Mouse (Mus musculus) thymus, adult 2 months (tissue): ENCODE results near the gene Lcp2. TPM values are rescaled to one million over a fixed set of nuclear protein-coding genes. Genes with fewer than 3 reads are reported as not detected.

ENCODE experiments used
- DNase-seq: peaks from one replicate; pipeline ENCODE4 v3.0.0; 2021
- H3K27ac ChIP-seq: fragments of 200-500 bp; 2 replicates; pipeline ENCODE4 v1.5.1; 2012; ENCODE audit warnings: low read length, control low read depth; ENCODE audit not compliant: control insufficient read depth, insufficient read depth
- H3K27me3 ChIP-seq: fragments of 200-500 bp; 2 replicates; pipeline ENCODE4 v1.6.1; 2012; ENCODE audit warnings: mild to moderate bottlenecking, low read length, moderate library complexity, mixed read lengths; ENCODE audit not compliant: control insufficient read depth, insufficient read depth
- H3K36me3 ChIP-seq: fragments of 200-500 bp; 2 replicates; pipeline ENCODE4 v1.6.1; 2012; ENCODE audit warnings: mild to moderate bottlenecking, low read length, moderate library complexity; ENCODE audit not compliant: control insufficient read depth, insufficient read depth
- H3K4me1 ChIP-seq: fragments of 200-500 bp; replicated peaks from 2 replicates; pipeline ENCODE4 v1.6.1; 2012; ENCODE audit warnings: low read length; ENCODE audit not compliant: control insufficient read depth, insufficient read depth
- H3K4me3 ChIP-seq: fragments of 200-500 bp; 2 replicates; pipeline ENCODE4 v1.5.1; 2012; ENCODE audit warnings: mild to moderate bottlenecking, low read length, control low read depth, moderate library complexity; ENCODE audit not compliant: control insufficient read depth, insufficient read depth
- CTCF ChIP-seq: fragments of 200-500 bp; IDR thresholded peaks from 2 replicates; pipeline ENCODE4 v1.5.1; 2012; ENCODE audit warnings: mild to moderate bottlenecking, control low read depth, low read length, moderate library complexity, borderline replicate concordance; ENCODE audit not compliant: control insufficient read depth, poor library complexity, insufficient read depth; ENCODE audit errors: extremely low read depth
- POLR2A ChIP-seq: fragments of 200-500 bp; IDR thresholded peaks from 2 replicates; pipeline ENCODE4 v1.6.1; 2012; ENCODE audit warnings: mild to moderate bottlenecking, low read length, control low read depth, moderate library complexity; ENCODE audit not compliant: control insufficient read depth, poor library complexity, insufficient read depth; ENCODE audit errors: extremely low read depth
- WGBS: fragments of 180-500 bp; shearing (Covaris S2); methylation state at CpG from one replicate; pipeline ENCODE4 v1.1.7; 2018; 5-methylcytosine and 5-hydroxymethylcytosine counted together
- polyA plus RNA-seq: library from polyadenylated mRNA; depleted of rRNA; stranded (reverse); fragments of >200 nt; gene quantifications from 2 replicates; pipeline ENCODE4 v1.2.3, GENCODE M21; 2012

Lcp2 gene
- polyA plus RNA-seq, 1 experiment = 153 TPM

GRCm38 (mm10) chr11:34008214-34008613 is 38.5 kb upstream of the Lcp2 start:
- peak overlapping the region; percentile 99 for H3K27ac ChIP-seq
- no peaks in the 10 kb centered on the region for H3K36me3 ChIP-seq
- peak overlapping the region; percentile 55 for H3K4me3 ChIP-seq
- peaks cover 34% of the 10 kb centered on the region for H3K4me1 ChIP-seq
- 6% methylated on average over 11 of the region's 11 CpGs for WGBS
- peak; percentile 64 for DNase-seq
- TF ChIP-seq POLR2A = peak; percentile 34; the same call in 1 of the 2 replicates
- peak; percentile 27; the same call in 1 of the 2 replicates for TF ChIP-seq CTCF
- no peaks in the 10 kb centered on the region for H3K27me3 ChIP-seq

DNA sequence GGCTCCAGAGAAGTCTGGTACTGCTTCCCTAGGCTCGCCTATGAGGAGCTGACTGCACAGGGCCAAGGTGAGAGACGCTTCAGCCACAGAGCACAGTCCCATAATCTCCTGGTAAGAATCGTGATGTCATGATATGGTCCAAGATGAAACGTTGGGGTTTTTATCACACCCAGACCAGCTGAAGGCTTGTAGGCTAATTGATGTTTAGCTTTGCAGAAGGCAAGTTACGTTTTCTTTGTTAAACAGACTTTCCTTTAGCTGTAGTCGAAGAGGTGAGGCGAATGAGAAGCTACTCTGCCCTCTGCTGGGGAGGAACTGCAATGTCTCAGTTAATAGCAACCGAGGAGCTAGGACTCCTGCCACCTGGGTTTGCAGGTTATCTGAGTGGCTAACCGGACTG is 38.0 kb upstream of the Lcp2 start:
- Histone ChIP-seq H3K36me3 (no peaks in the 10 kb centered on the region), H3K4me3 (peak overlapping the region; percentile 55), H3K4me1 (peaks cover 34% of the 10 kb centered on the region), H3K27me3 (no peaks in the 10 kb centered on the region), H3K27ac (peak overlapping the region; percentile 99)
- TF ChIP-seq POLR2A = no peak
- no peak for TF ChIP-seq CTCF
- peak; percentile 85 for DNase-seq
- 6% methylated on average over 9 of the region's 9 CpGs for WGBS

DNA sequence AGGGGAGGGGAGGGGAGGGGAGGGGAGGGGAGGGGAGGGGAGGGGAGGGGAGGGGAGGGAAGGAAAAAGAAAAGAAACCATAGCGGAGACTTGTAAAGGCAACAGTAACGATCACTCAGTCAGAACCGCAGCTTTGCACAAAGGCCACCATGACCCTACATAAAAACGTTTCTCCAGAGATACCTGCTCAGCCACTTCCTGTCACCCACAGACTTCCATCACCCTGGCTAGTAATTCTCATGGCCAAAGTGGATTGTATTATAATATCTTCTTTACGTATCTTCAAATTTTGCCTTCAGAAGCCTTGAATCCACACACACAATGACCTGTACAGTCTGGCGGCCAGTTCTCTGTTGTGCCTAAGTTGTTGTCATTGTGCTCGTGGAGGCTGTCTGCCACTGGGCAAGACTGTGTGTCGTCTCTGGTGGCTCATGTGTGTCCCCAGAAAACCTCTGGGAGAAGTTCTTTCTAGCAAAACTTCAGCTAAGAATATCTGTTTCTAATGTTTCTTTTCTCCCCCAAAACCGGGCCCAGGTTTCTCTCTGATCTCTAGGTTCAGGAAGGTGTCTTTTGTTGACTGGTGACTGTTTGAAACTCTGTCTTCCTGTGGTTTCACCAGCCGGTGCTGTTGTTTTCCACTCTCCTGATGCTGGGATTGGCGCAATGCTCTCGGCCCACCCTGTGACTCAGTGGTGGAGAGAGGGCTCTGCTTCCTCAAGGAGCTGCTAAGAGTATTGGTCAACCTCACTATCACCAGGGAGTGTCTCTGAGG is 37.2 kb upstream of the Lcp2 start:
- TF ChIP-seq CTCF = no peak
- no peak for TF ChIP-seq POLR2A
- peak overlapping the region; percentile 81 for H3K27ac ChIP-seq
- no peaks in the 10 kb centered on the region for H3K36me3 ChIP-seq
- H3K4me1 ChIP-seq = peaks cover 34% of the 10 kb centered on the region
- peak; percentile 43 for DNase-seq
- no peaks in the 10 kb centered on the region for H3K27me3 ChIP-seq
- 12% methylated on average over 12 of the region's 12 CpGs for WGBS
- H3K4me3 ChIP-seq = no peak overlapping the region; the same call in 1 of the 2 replicates

DNA sequence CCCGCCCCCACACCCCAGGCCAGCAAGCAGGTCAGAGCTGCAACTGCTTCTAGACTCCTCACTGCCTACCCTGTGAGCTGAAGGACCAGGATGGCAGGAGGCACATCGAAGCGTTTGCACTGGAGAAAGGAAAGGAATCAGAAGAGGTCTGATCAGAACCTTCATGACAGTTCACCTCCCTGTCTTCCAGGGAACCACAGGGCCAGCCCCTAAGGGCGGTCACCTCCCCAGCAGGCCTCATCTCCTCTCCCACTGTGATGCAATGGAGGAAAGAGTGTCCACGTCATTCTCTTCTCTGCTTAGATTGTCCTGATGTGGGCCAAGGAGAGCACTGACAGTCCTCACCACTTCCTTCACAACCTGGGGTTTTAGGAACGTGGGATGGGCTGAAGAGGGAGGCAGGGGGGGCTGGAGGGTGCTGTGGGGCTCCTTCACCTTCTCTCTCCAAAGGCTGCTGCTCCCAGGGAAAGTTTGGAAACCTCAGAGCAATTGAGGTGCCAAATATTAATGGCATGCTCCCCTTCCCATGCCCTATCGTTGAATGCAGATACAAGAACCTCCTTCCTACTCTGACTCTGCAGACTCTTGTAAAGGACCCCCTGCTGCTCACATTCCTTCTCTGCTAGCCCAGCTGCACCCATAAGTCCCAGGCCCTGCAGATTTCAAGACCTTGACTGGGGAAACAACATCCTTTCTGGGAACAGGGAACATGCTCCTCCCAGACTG is 36.4 kb upstream of the Lcp2 start:
- Histone ChIP-seq H3K36me3 (no peaks in the 10 kb centered on the region), H3K4me3 (no peak overlapping the region), H3K4me1 (peaks cover 34% of the 10 kb centered on the region), H3K27me3 (no peaks in the 10 kb centered on the region), H3K27ac (peak overlapping the region; percentile 81)
- peak; percentile 26 for DNase-seq
- 20% methylated on average over 7 of the region's 7 CpGs for WGBS
- TF ChIP-seq CTCF = no peak
- no peak for TF ChIP-seq POLR2A

- DNase-seq = peak; percentile 35
- TF ChIP-seq CTCF (no peak), POLR2A (no peak)
- H3K27me3 ChIP-seq = no peaks in the 10 kb centered on the region
- no peaks in the 10 kb centered on the region for H3K36me3 ChIP-seq
- H3K4me3 ChIP-seq = no peak overlapping the region
- 12% methylated on average over 4 of the region's 4 CpGs for WGBS
- H3K4me1 ChIP-seq = peaks cover 33% of the 10 kb centered on the region
- peak overlapping the region; percentile 81 for H3K27ac ChIP-seq
Observed at GRCm38 (mm10) chr11:34010859-34011172, 35.9 kb upstream of the Lcp2 start.

DNA sequence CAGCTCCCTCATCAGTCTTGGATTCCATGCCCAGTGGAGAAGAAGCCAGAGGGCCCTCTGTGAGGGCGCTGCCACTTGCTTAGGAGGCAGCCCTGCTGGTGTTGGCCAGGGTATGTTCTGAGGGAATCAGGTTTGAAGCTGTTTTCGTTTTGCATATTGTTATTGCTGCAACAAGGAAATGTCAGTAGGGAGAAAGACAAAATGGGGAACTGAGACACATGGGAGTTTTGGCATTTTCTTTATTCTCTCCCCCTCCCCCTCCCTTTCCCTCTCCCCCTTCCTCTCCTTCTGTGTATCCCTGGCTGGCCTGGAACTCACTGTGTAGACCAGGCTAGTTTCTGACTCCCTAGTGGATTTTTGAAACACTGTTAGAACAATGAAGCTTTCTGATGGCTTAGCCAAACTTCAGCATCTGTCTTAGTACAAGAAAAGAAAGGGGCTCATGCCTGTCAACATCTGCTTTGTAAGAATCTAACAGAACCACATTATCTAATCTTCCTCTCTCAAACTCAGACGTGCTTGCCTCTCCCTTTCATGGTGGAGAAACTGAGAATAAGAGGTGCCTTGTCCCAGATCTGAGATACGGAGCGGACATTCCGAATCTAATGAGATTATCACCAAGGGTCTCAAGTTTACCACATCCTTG is 34.6 kb upstream of the Lcp2 start:
- TF ChIP-seq CTCF (no peak), POLR2A (no peak)
- H3K4me3 ChIP-seq = no peak overlapping the region
- peaks cover 29% of the 10 kb centered on the region for H3K4me1 ChIP-seq
- no peaks in the 10 kb centered on the region for H3K36me3 ChIP-seq
- H3K27ac ChIP-seq = peak overlapping the region; percentile 29; the same call in 1 of the 2 replicates
- no peak for DNase-seq
- WGBS = 70% methylated on average over 6 of the region's 6 CpGs
- no peaks in the 10 kb centered on the region for H3K27me3 ChIP-seq
